1 mouse cellular context compared by ENCODE assay signal in the genomic region with DNA sequence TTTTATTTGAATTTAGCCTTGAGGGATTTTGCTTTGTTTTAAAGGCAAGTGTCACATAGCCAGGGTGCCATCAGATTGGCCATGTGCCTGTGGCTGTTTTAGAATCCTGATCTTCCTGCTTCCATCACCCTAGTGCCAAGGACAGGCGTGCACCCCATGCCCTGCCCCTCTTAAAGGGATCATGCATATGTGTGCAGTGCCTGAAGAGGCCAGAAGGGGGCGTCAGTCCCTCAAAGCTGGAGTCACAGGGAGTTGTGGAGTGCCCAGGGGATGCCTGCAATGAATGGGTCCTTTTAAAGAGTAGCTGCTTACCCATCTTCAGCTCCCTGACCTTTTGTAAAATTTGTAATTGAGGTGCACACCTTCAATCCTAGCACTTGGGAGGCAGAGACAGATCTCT.
TF ChIP-seq lines count a peak whose summit lies in the region.

No protein-coding gene starts in this region.

TF ChIP-seq in CH12.LX, 34 proteins besides CTCF, POLR2A, EP300 and RAD21:
- TF ChIP-seq MAZ (IDR thresholded peaks at IDR 0.05; ENCODE audit: low read depth, low read length) (no peak), RCOR1 (conservative IDR thresholded peaks at IDR 0.05; ENCODE audit: low read depth, low read length) (no peak), SMC3 (IDR thresholded peaks at IDR 0.05; ENCODE audit: low read depth, low read length) (0 out of 2 replicates have a peak, but pooled peaks have one; percentile 4), IRF4 (IDR thresholded peaks at IDR 0.05; ENCODE audit: low read depth, low read length) (no peak)
